Mouse (Mus musculus) heart, postnatal 36 days (tissue): ENCODE data around the gene Pdik1l. TPM values are rescaled to one million over a fixed set of nuclear protein-coding genes. Genes with fewer than 3 reads are reported as not detected.
A peak's percentile ranks its signal among the peaks of the same experiment; 100 is the strongest.

Experiments
- DNase-seq, 2 experiments: peaks; one replicate each; pipeline ENCODE4 v3.0.0; 2021 to 2022
- intact Hi-C: fragments of 180-260 bp; cut with DNase I; formaldehyde crosslinking; loops from one replicate; pipeline ENCODE4 v1.15.1; 2025
- total RNA-seq, 2 experiments: library from RNA; stranded (reverse); gene quantifications; 2 replicates each; pipeline ENCODE4 v1.2.3; 2021

The Pdik1l gene
- total RNA-seq, 2 experiments from 2014 or later = 7.9 to 8.2 TPM

- intact Hi-C loops = loop anchor here (10.0 kb wide), 1 partner anchor 229 kb away; no protein-coding TSS in a partner anchor
- DNase-seq = no peak
Observed at GRCm38 (mm10) chr4:134246256-134246655, 41.4 kb downstream of the Pdik1l start.

- DNase-seq = peak; percentile 97
- intact Hi-C loops = loop anchor here (1.0 to 10.0 kb wide), 2 partner anchors 58 to 230 kb away; partner anchors contain the start of gene Cep85
Observed at GRCm38 (mm10) chr4:134245148-134245843, 42.4 kb downstream of the Pdik1l start, which contains the start of gene Zfp593. Gene Zfp593, minus strand, starts transcription at chr4:134245592.

GRCm38 (mm10) chr4:134243516-134244250 lies 44.0 kb downstream of the Pdik1l start, which contains the start of gene E130218I03Rik:
Gene E130218I03Rik, plus strand, starts transcription at chr4:134243662.
- intact Hi-C loops = loop anchor here (10.0 kb wide), 1 partner anchor 231 kb away; no protein-coding TSS in a partner anchor
- DNase-seq = no peak

GRCm38 (mm10) chr4:134238686-134239085 lies 49.0 kb downstream of the Pdik1l start:
- intact Hi-C loops = no loop called here
- no peak for DNase-seq

- DNase-seq = peak; percentile 68 to 72
- intact Hi-C loops = no loop called here
Observed at GRCm38 (mm10) chr4:134238279-134238651, 49.4 kb downstream of the Pdik1l start, which contains the start of gene Cnksr1. Gene Cnksr1, minus strand, starts transcription at chr4:134238399.

- intact Hi-C loops = no loop called here
- DNase-seq = no peak
Observed at GRCm38 (mm10) chr4:134237582-134238278, 50.0 kb downstream of the Pdik1l start.

GRCm38 (mm10) chr4:134234876-134235275 lies 52.8 kb downstream of the Pdik1l start:
- intact Hi-C loops = no loop called here
- DNase-seq = peak in 1 of 2 experiments; percentile 49

- DNase-seq = no peak
- intact Hi-C loops = no loop called here
Observed at GRCm38 (mm10) chr4:134230431-134230830, 57.3 kb downstream of the Pdik1l start.

GRCm38 (mm10) chr4:134227194-134227593 lies 60.5 kb downstream of the Pdik1l start, which contains the start of gene Catsper4:
Gene Catsper4, minus strand, starts transcription at chr4:134227383.
- intact Hi-C loops = no loop called here
- no peak for DNase-seq

Other genes starting within 250 kb of the Pdik1l start
- gene Zfp683, start 234.1 kb downstream of the Pdik1l start, total RNA-seq = not detected
- not detected for gene Crybg2, start 227.1 kb downstream of the Pdik1l start, total RNA-seq
- gene Cd52, start 192.8 kb downstream of the Pdik1l start, total RNA-seq = 1 to 10 TPM; 3.1 to 4.6 TPM
- gene Ubxn11, start 185.3 kb downstream of the Pdik1l start, total RNA-seq = 1 to 10 TPM; 1.6 to 1.9 TPM
- 10 to 100 TPM; 36.4 to 39.9 TPM for gene Sh3bgrl3, start 159.1 kb downstream of the Pdik1l start, total RNA-seq
- gene Cep85, start 100.8 kb downstream of the Pdik1l start, total RNA-seq = 10 to 100 TPM; 49.1 to 50.9 TPM
- gene Gm7534, start 84.9 kb downstream of the Pdik1l start, total RNA-seq = not detected
- not detected for gene Catsper4, start 60.5 kb downstream of the Pdik1l start, total RNA-seq
- gene Cnksr1, start 49.5 kb downstream of the Pdik1l start, total RNA-seq = 1 to 10 TPM; 4.7 to 5.5 TPM
- gene E130218I03Rik, start 44.2 kb downstream of the Pdik1l start, total RNA-seq = not detected
- gene Zfp593, start 42.3 kb downstream of the Pdik1l start, total RNA-seq = 1 to 10 TPM; 2.6 to 3.7 TPM
- not detected for gene Gm30191, start 41.0 kb downstream of the Pdik1l start, total RNA-seq
- 1 to 10 TPM; 6.1 to 9.5 TPM for gene Grrp1, start 33.8 kb downstream of the Pdik1l start, total RNA-seq
- 100 to 1,000 TPM; 234 to 314 TPM for gene Trim63, start 27.2 kb upstream of the Pdik1l start, total RNA-seq
- gene Slc30a2, start 55.3 kb upstream of the Pdik1l start, total RNA-seq = under 1 TPM; 0.35 to 0.50 TPM
- gene Extl1, start 96.0 kb upstream of the Pdik1l start, total RNA-seq = 10 to 100 TPM; 17.3 to 20.0 TPM
- gene Pafah2, start 108.4 kb upstream of the Pdik1l start, total RNA-seq = 1 to 10 TPM; 6.8 to 8.0 TPM
- gene Stmn1, start 180.4 kb upstream of the Pdik1l start, total RNA-seq = 10 to 100 TPM; 28.4 to 28.9 TPM
- gene Paqr7, start 208.8 kb upstream of the Pdik1l start, total RNA-seq = 10 to 100 TPM; 19.0 to 24.0 TPM
- under 1 TPM in 1 of 2 experiments, not detected in 1; 0.22 TPM for gene Aunip, start 223.1 kb upstream of the Pdik1l start, total RNA-seq
- gene Mtfr1l, start 247.5 kb upstream of the Pdik1l start, total RNA-seq = 100 to 1,000 TPM; 178 to 188 TPM